In the genomic region with DNA sequence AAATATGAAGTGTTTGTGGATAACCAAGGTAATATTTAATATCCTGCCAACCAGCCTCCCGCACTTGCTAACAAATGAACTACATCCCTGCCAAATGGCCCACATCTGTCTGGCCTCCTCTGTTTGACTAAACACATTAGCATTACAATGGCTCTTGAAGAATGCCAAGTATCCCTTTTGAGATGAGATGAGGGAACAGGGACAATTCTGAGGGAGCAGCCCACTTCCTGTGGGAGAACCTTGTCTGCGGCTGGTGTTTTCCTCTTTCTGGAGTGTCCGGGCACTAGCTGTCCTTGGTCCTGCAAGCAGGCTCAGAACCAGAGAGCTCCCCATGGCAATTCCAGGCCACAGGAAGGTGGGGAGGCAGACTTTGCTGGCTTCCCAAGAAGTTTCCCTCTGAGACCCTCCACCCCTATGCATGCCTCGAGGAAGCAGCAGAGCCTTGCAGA, we compare ENCODE assay signal across 12 mouse cellular contexts. TPM values are rescaled to one million over a fixed set of nuclear protein-coding genes. Genes with fewer than 3 reads are reported as not detected.
DNase-seq lines count a peak whose midpoint lies in the region; ATAC-seq and TF ChIP-seq lines count a peak whose summit lies in the region.
"Had no signal": no experiment of that assay in that cellular context is flagged by ENCODE, and none has a peak within 500 bp of the region (broad histone marks: within the 10 kb centered on the region; RNA-seq: fewer than 3 reads in every experiment).

No protein-coding gene starts in this region.

- H3K9me3 ChIP-seq in limb, embryonic 14.5 days (ENCODE audit: control insufficient read depth, low read length), result no peaks in the 10 kb centered on the region
- no peaks in the 10 kb centered on the region for H3K9me3 ChIP-seq in limb, embryonic 10.5 days (replicated peaks)
- H3K9me3 ChIP-seq in embryonic facial prominence, embryonic 14.5 days (ENCODE audit: control insufficient read depth, low read length), result no peaks in the 10 kb centered on the region
- H3K9me3 ChIP-seq: limb, embryonic 15.5 days had no signal

- no peaks in the 10 kb centered on the region for H3K36me3 ChIP-seq in limb, embryonic 14.5 days (ENCODE audit: control insufficient read depth, insufficient read depth, low read length)
- no peaks in the 10 kb centered on the region for H3K36me3 ChIP-seq in limb, embryonic 10.5 days
- no peaks in the 10 kb centered on the region for H3K36me3 ChIP-seq in embryonic facial prominence, embryonic 14.5 days (ENCODE audit: control insufficient read depth, insufficient read depth, low read length)
- H3K36me3 ChIP-seq: limb, embryonic 15.5 days had no signal

- H3K4me1 ChIP-seq in limb, embryonic 14.5 days (ENCODE audit: control insufficient read depth, insufficient read depth, low read length), result peaks cover 15% of the 10 kb centered on the region; the same call in 1 of the 2 replicates
- peaks cover 20% of the 10 kb centered on the region for H3K4me1 ChIP-seq in limb, embryonic 10.5 days
- peaks cover 11% of the 10 kb centered on the region for H3K4me1 ChIP-seq in embryonic facial prominence, embryonic 14.5 days (ENCODE audit: control insufficient read depth, insufficient read depth, low read length)

- peak; percentile 21 for DNase-seq in limb, embryonic 14.5 days (ENCODE audit: low spot score)
- no peak for DNase-seq in limb, embryonic 10.5 days (ENCODE audit: low spot score)
- DNase-seq in MN1 (ENCODE audit: low spot score), result peak; percentile 8
- no peak for DNase-seq in embryonic facial prominence, embryonic 14.5 days (ENCODE audit: low spot score)
- DNase-seq in mesoderm, embryonic 11.5 days (ENCODE audit: low read depth, low spot score), result peak; percentile 52
- DNase-seq in thymus, postnatal 0 days (ENCODE audit: low spot score), result no peak
- DNase-seq: adrenal gland, adult 8-10 months; cerebellum, adult 8-10 months; right cerebral cortex, postnatal 4 days had no signal

- H3K9ac ChIP-seq in limb, embryonic 14.5 days (ENCODE audit: low read depth, low read length, severe bottlenecking), result no peak overlapping the region
- no peak overlapping the region; the same call in 1 of the 2 replicates for H3K9ac ChIP-seq in embryonic facial prominence, embryonic 14.5 days (ENCODE audit: low read depth, low read length)
- H3K9ac ChIP-seq: limb, embryonic 15.5 days had no signal

- no peak overlapping the region for H3K27ac ChIP-seq in limb, embryonic 14.5 days (replicated peaks; ENCODE audit: low read depth, low read length)
- no peak overlapping the region for H3K27ac ChIP-seq in limb, embryonic 10.5 days
- H3K27ac ChIP-seq in embryonic facial prominence, embryonic 14.5 days (replicated peaks; ENCODE audit: low read depth, low read length), result no peak overlapping the region
- H3K27ac ChIP-seq: limb, embryonic 15.5 days had no signal

- H3K27me3 ChIP-seq in limb, embryonic 14.5 days (ENCODE audit: control insufficient read depth, insufficient read depth, low read length), result no peaks in the 10 kb centered on the region
- peaks cover 45% of the 10 kb centered on the region for H3K27me3 ChIP-seq in limb, embryonic 10.5 days (ENCODE audit: low read depth, poor library complexity, severe bottlenecking)
- no peaks in the 10 kb centered on the region for H3K27me3 ChIP-seq in embryonic facial prominence, embryonic 14.5 days (replicated peaks; ENCODE audit: control insufficient read depth, insufficient read depth, low read length)

- no peak overlapping the region for H3K4me3 ChIP-seq in limb, embryonic 14.5 days (replicated peaks; ENCODE audit: low read length)
- no peak overlapping the region for H3K4me3 ChIP-seq in limb, embryonic 10.5 days
- H3K4me3 ChIP-seq in embryonic facial prominence, embryonic 14.5 days (ENCODE audit: low read depth, low read length), result no peak overlapping the region

- WGBS in limb, embryonic 14.5 days, result 44% methylated on average over 4 of the region's 4 CpGs
- WGBS in limb, embryonic 10.5 days, result 28% methylated on average over 4 of the region's 4 CpGs
- 44% methylated on average over 4 of the region's 4 CpGs for WGBS in embryonic facial prominence, embryonic 14.5 days

- H3K4me2 ChIP-seq in limb, embryonic 14.5 days (replicated peaks; ENCODE audit: low read depth, low read length, severe bottlenecking), result no peak overlapping the region
- H3K4me2 ChIP-seq in embryonic facial prominence, embryonic 14.5 days (ENCODE audit: low read depth, low read length), result peak overlapping the region; percentile 48; the same call in 1 of the 2 replicates

- no peak for TF ChIP-seq POLR2A in limb, embryonic 14.5 days (IDR thresholded peaks at IDR 0.05; ENCODE audit: borderline replicate concordance, extremely low read depth, insufficient read depth, insufficient read length)

- ATAC-seq in limb, embryonic 14.5 days (ENCODE audit: low FRiP score, low read depth), result no peak
- ATAC-seq in embryonic facial prominence, embryonic 14.5 days (ENCODE audit: low read depth), result no peak
- ATAC-seq in granulocyte monocyte progenitor cell, adult 5-6 weeks (replicated peaks; ENCODE audit: poor library complexity, severe bottlenecking), result no peak
- ATAC-seq in cerebellum, adult (ENCODE audit: insufficient number of reproducible peaks, low FRiP score, low TSS enrichment), result no peak

RNA-seq across cellular contexts. Expression of a gene that starts 30.7 kb away (rescaled TPM):
- polyA plus RNA-seq in limb, embryonic 14.5 days (2012; rRNA removed), result 18.6 and 24.8 TPM in 2 replicates
- 19.6 and 25.3 TPM in 2 replicates for polyA plus RNA-seq in limb, embryonic 14.5 days (2014; fragmentation: Nextera tagmentation; extraction: Ambion mirVana)
- 17.8 and 22.1 TPM in 2 replicates for polyA plus RNA-seq in limb, embryonic 10.5 days (2016; fragmentation: Nextera tagmentation; extraction: Ambion mirVana)
- polyA plus RNA-seq in embryonic facial prominence, embryonic 14.5 days (2014; fragmentation: Nextera tagmentation; extraction: Ambion mirVana), result 10.9 and 12.1 TPM in 2 replicates
- total RNA-seq in granulocyte monocyte progenitor cell, adult 5-6 weeks (2014; fragmentation: Nextera tagmentation), result 0.52 TPM in 1 of 2 replicates, not detected in the other
- total RNA-seq in granulocyte monocyte progenitor cell, adult 5-6 weeks (2017), result 0.36 and 0.52 TPM in 2 replicates
- 2.0 and 2.2 TPM in 2 replicates for polyA plus RNA-seq in thymus, postnatal 0 days (2015; fragmentation: Nextera tagmentation; extraction: Ambion mirVana)

Comparison
In these comparisons a context has a peak if more than half of its experiments do, and no peak if none do; other contexts are left out.
1. DNase-seq: peak in limb, embryonic 14.5 days (single experiment), MN1 (single experiment) and mesoderm, embryonic 11.5 days (single experiment); none in limb, embryonic 10.5 days (single experiment), embryonic facial prominence, embryonic 14.5 days (single experiment) and thymus, postnatal 0 days (single experiment).